Mouse (Mus musculus) urinary bladder, postnatal 36 days (tissue): Measurements from ENCODE around the gene Pkn3.
"Not testable (repeated sequence)": the region's sequence is repeated elsewhere in the genome, so short reads cannot be mapped to it uniquely, and the experiment has no call there.

Experiments
- DNase-seq, 2 experiments: peaks; one replicate each; pipeline ENCODE4 v3.0.0; 2022; ENCODE audit warnings: low spot score in 2 of 2, mixed read lengths in 1 of 2

The Pkn3 gene

GRCm38 (mm10) chr2:30077502-30078348 is at the start of gene Pkn3:
Gene Pkn3, plus strand, starts transcription at chr2:30077684.
- DNase-seq: peak; percentile 83 to 88

GRCm38 (mm10) chr2:30032244-30032846 is 45.1 kb upstream of the Pkn3 start:
- DNase-seq: no peak

- no peak for DNase-seq
Measured at GRCm38 (mm10) chr2:30032957-30033356, 44.5 kb upstream of the Pkn3 start.

GRCm38 (mm10) chr2:30037762-30038161 is 39.7 kb upstream of the Pkn3 start:
- no peak for DNase-seq

- no peak for DNase-seq
Measured at GRCm38 (mm10) chr2:30038370-30038769, 39.1 kb upstream of the Pkn3 start.

GRCm38 (mm10) chr2:30039687-30040086 is 37.8 kb upstream of the Pkn3 start:
- DNase-seq: no peak

- DNase-seq: peak; percentile 54 to 72
Measured at GRCm38 (mm10) chr2:30042445-30042844, 35.0 kb upstream of the Pkn3 start.

- DNase-seq: no peak
Measured at GRCm38 (mm10) chr2:30044550-30044949, 32.9 kb upstream of the Pkn3 start.

GRCm38 (mm10) chr2:30047127-30047526 is 30.4 kb upstream of the Pkn3 start:
- DNase-seq: no peak

GRCm38 (mm10) chr2:30048101-30048501 is 29.4 kb upstream of the Pkn3 start:
- DNase-seq: no peak

- DNase-seq: peak; percentile 97
Measured at GRCm38 (mm10) chr2:30048699-30049388, 28.6 kb upstream of the Pkn3 start, which contains the start of gene Wdr34. Gene Wdr34, minus strand, starts transcription at chr2:30048881.

- DNase-seq: no peak
Measured at GRCm38 (mm10) chr2:30049831-30050230, 27.7 kb upstream of the Pkn3 start.

GRCm38 (mm10) chr2:30051992-30052761 is 25.3 kb upstream of the Pkn3 start:
- no peak for DNase-seq

GRCm38 (mm10) chr2:30055310-30055709 is 22.2 kb upstream of the Pkn3 start:
- not testable (repeated sequence) for DNase-seq

GRCm38 (mm10) chr2:30056736-30057135 is 20.7 kb upstream of the Pkn3 start:
- no peak for DNase-seq

GRCm38 (mm10) chr2:30057223-30057904 is 20.1 kb upstream of the Pkn3 start, which contains the start of gene Set:
Gene Set, plus strand, starts transcription at chr2:30057378.
- no peak for DNase-seq

- DNase-seq: no peak
Measured at GRCm38 (mm10) chr2:30058418-30058817, 19.1 kb upstream of the Pkn3 start.

- peak; percentile 19 to 38 for DNase-seq
Measured at GRCm38 (mm10) chr2:30061215-30062166, 16.0 kb upstream of the Pkn3 start.

GRCm38 (mm10) chr2:30062249-30063093 is 15.0 kb upstream of the Pkn3 start:
- peak; percentile 64 to 67 for DNase-seq
